In the genomic region with DNA sequence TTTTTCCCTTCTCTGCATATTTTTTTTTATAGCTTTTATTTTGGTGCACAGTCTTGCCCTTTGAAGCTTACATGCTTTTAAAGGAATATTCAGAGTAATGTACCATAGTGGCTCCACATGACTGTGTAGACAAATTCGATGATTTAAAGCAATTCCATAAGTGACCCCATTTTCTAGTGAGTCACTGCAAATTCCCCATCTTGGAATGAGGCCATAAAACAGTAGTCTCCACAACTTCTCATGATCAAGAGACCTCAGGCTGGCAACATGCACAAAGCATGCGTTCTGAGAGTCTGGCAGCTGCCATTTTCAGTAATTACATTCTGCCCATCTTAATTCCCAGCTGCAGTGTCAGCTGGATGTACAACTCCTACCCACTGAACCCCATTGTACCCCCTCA, we compare ENCODE assay signal across 26 mouse cellular contexts.
DNase-seq lines count a peak whose midpoint lies in the region; ATAC-seq and TF ChIP-seq lines count a peak whose summit lies in the region.
"Had no signal": no experiment of that assay in that cellular context is flagged by ENCODE, and none has a peak within 500 bp of the region (broad histone marks: within the 10 kb centered on the region; RNA-seq: fewer than 3 reads in every experiment).

No protein-coding gene starts in this region.

- H3K4me1 ChIP-seq in forebrain, embryonic 14.5 days (ENCODE audit: control insufficient read depth, insufficient read depth, low read length), result no peaks in the 10 kb centered on the region
- no peaks in the 10 kb centered on the region for H3K4me1 ChIP-seq in forebrain, embryonic 15.5 days
- peaks cover 5% of the 10 kb centered on the region for H3K4me1 ChIP-seq in embryonic fibroblast, embryonic 13.5 days (ENCODE audit: control insufficient read depth, insufficient read depth, low read length)
- H3K4me1 ChIP-seq in lung, adult 2 months (ENCODE audit: control insufficient read depth, insufficient read depth, low read length), result no peaks in the 10 kb centered on the region
- H3K4me1 ChIP-seq: embryonic facial prominence, embryonic 13.5 days; forebrain, embryonic 10.5 days; forebrain, embryonic 12.5 days had no signal

- no peaks in the 10 kb centered on the region for H3K9me3 ChIP-seq in forebrain, embryonic 14.5 days (replicated peaks; ENCODE audit: control insufficient read depth, low read length)
- no peaks in the 10 kb centered on the region for H3K9me3 ChIP-seq in forebrain, embryonic 15.5 days
- H3K9me3 ChIP-seq: embryonic facial prominence, embryonic 13.5 days; forebrain, embryonic 10.5 days; forebrain, embryonic 12.5 days; G1E had no signal

- WGBS in forebrain, embryonic 14.5 days, result 71% methylated on average over 2 of the region's 2 CpGs
- 76% methylated on average over 2 of the region's 2 CpGs for WGBS in forebrain, embryonic 15.5 days
- 72% methylated on average over 2 of the region's 2 CpGs for WGBS in lung, adult 2 months

- no peak overlapping the region for H3K27ac ChIP-seq in forebrain, embryonic 14.5 days (ENCODE audit: low read depth, low read length)
- no peak overlapping the region for H3K27ac ChIP-seq in forebrain, embryonic 15.5 days (replicated peaks)
- H3K27ac ChIP-seq in embryonic fibroblast, embryonic 13.5 days (ENCODE audit: insufficient read depth, low read length), result peak overlapping the region; percentile 39; the same call in 1 of the 2 replicates
- H3K27ac ChIP-seq: embryonic facial prominence, embryonic 13.5 days; forebrain, embryonic 10.5 days; forebrain, embryonic 12.5 days; gastrocnemius, adult 2 months had no signal

- no peak for ATAC-seq in forebrain, embryonic 14.5 days
- no peak for ATAC-seq in forebrain, embryonic 15.5 days (replicated peaks)
- ATAC-seq: CD4-positive, CD25-positive, alpha-beta regulatory T cell, adult 4 months; forebrain, embryonic 16.5 days; Patski had no signal

- H3K36me3 ChIP-seq in forebrain, embryonic 14.5 days (ENCODE audit: control insufficient read depth, insufficient read depth, low read length), result no peaks in the 10 kb centered on the region
- no peaks in the 10 kb centered on the region for H3K36me3 ChIP-seq in forebrain, embryonic 15.5 days
- H3K36me3 ChIP-seq: embryonic facial prominence, embryonic 13.5 days; forebrain, embryonic 10.5 days; forebrain, embryonic 12.5 days; G1E had no signal

- no peak overlapping the region for H3K9ac ChIP-seq in forebrain, embryonic 14.5 days (ENCODE audit: low read length)
- H3K9ac ChIP-seq in forebrain, embryonic 15.5 days (replicated peaks), result no peak overlapping the region
- H3K9ac ChIP-seq: embryonic facial prominence, embryonic 13.5 days; forebrain, embryonic 12.5 days had no signal

- H3K4me2 ChIP-seq in forebrain, embryonic 14.5 days (ENCODE audit: low read length), result no peak overlapping the region
- H3K4me2 ChIP-seq in forebrain, embryonic 15.5 days (replicated peaks), result no peak overlapping the region
- H3K4me2 ChIP-seq: embryonic facial prominence, embryonic 13.5 days; forebrain, embryonic 12.5 days had no signal

- DNase-seq in forebrain, embryonic 14.5 days (ENCODE audit: low spot score), result peak; percentile 3
- peak; percentile 59 for DNase-seq in Muller cell, postnatal 12 days (ENCODE audit: inconsistent ontology term)
- DNase-seq in brain, adult 2 months (ENCODE audit: low read depth, low spot score), result peak; percentile 17
- no peak for DNase-seq in thymus, postnatal 0 days (ENCODE audit: low spot score)
- DNase-seq in lung, adult 2 months, result no peak
- no peak for DNase-seq in T-cell, adult 2 months (ENCODE audit: low spot score)
- DNase-seq: adrenal gland, adult 2 months; adrenal gland, postnatal 14 days; adrenal gland, postnatal 36 days; B cell, adult 2 months; cerebellum, adult 11-12 months; cerebellum, adult 9-10 months; cerebellum, postnatal 10 days; cerebellum, postnatal 25 days; gastrocnemius, adult 2 months had no signal

- no peak for TF ChIP-seq POLR2A in embryonic fibroblast, embryonic 13.5 days (IDR thresholded peaks at IDR 0.05; ENCODE audit: low read depth, low read length)
- TF ChIP-seq POLR2A in lung, adult 2 months (IDR thresholded peaks at IDR 0.05; ENCODE audit: borderline replicate concordance, extremely low read depth, low read depth, low read length), result no peak

- no peaks in the 10 kb centered on the region for H3K27me3 ChIP-seq in forebrain, embryonic 14.5 days (replicated peaks; ENCODE audit: control insufficient read depth, insufficient read depth, low read length)
- no peaks in the 10 kb centered on the region for H3K27me3 ChIP-seq in forebrain, embryonic 15.5 days
- H3K27me3 ChIP-seq: CH12.LX; embryonic facial prominence, embryonic 13.5 days; forebrain, embryonic 12.5 days; Patski had no signal

- no peak for TF ChIP-seq CTCF in embryonic fibroblast, embryonic 13.5 days (IDR thresholded peaks at IDR 0.05; ENCODE audit: borderline replicate concordance, insufficient read depth, low read length)
- no peak for TF ChIP-seq CTCF in lung, adult 2 months (IDR thresholded peaks at IDR 0.05; ENCODE audit: insufficient read depth, low read length)

- no peak overlapping the region for H3K4me3 ChIP-seq in forebrain, embryonic 14.5 days (ENCODE audit: low read depth, low read length)
- no peak overlapping the region for H3K4me3 ChIP-seq in forebrain, embryonic 15.5 days
- no peak overlapping the region for H3K4me3 ChIP-seq in embryonic fibroblast, embryonic 13.5 days (ENCODE audit: insufficient read depth, low read length)
- no peak overlapping the region for H3K4me3 ChIP-seq in lung, adult 2 months (replicated peaks; ENCODE audit: extremely low read depth, low read depth, low read length)
- H3K4me3 ChIP-seq: embryonic facial prominence, embryonic 13.5 days; erythroblast, embryonic 14.5 days; forebrain, embryonic 10.5 days; forebrain, embryonic 12.5 days; gastrocnemius, adult 2 months had no signal

Comparison
In these comparisons a context has a peak if more than half of its experiments do, and no peak if none do; other contexts are left out.
1. DNase-seq: peak in forebrain, embryonic 14.5 days (single experiment), Muller cell, postnatal 12 days (single experiment) and brain, adult 2 months (single experiment); none in thymus, postnatal 0 days (single experiment), lung, adult 2 months (single experiment) and T-cell, adult 2 months (single experiment).